Mouse (Mus musculus): Measurements from ENCODE around the gene Kremen1.

DNA sequence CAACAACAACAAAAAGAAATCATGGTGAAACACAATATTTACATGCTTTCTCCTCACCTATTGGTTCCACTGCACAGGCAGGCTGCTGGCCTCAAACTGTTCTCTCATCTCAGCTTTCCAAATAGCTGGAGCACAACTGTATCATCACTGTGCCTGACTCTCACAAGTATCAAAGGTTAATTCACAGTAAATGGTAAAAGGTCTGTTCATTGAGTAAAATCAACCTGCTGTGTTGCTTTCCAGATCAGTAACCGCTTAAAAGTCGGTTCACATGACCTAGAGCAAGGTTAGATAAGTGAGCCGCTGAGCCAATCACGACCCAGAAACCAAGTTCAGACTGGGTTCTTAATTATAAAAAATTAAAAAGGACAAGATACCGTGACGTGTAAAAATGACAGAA, 3.3 kb downstream of the Kremen1 start:
- TF ChIP-seq CTCF (IDR thresholded peaks at IDR 0.05; ENCODE audit: low read depth, low read length), result no peak
- TF ChIP-seq POLR2A (IDR thresholded peaks at IDR 0.05; ENCODE audit: extremely low read depth, insufficient read depth, low read length), result no peak

Measured in liver, adult 2 months (tissue).